Mouse (Mus musculus): ENCODE measurements around the gene Arrdc1. TPM values are rescaled to one million over a fixed set of nuclear protein-coding genes. Genes with fewer than 3 reads are reported as not detected.
A peak's percentile ranks its signal among the peaks of the same experiment; 100 is the strongest.

The Arrdc1 gene
- polyA plus RNA-seq, 1 experiment from 2014 or later = 180 TPM

DNA sequence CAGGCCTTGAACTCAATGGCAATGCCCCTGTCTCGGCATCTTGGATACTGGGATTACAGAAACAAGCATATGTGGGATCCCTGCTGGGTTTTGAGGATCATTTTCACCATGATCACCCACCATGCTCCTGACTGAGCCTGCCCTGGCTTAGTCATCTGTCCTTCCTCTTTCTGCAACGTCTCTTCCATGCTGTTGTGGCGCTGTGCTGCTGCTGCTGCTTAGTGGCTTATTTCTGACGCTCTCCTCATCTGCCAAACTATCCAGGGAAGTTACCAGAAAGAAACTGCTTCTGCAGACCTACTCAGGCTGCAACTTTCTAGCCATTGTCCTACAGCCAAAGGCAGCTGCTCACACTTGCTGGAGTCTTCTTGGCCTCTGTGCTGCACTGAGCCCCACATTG lies 35.3 kb upstream of the Arrdc1 start:
- H3K4me2 ChIP-seq (replicated peaks; ENCODE audit: low read depth, low read length) = no peak overlapping the region
- ATAC-seq = no peak
- no peak overlapping the region for H3K9ac ChIP-seq (replicated peaks; ENCODE audit: low read depth)
- DNase-seq (ENCODE audit: low spot score) = no peak
- no peak for TF ChIP-seq CTCF (IDR thresholded peaks at IDR 0.05)
- TF ChIP-seq EP300 (IDR thresholded peaks at IDR 0.05) = no peak
- peaks cover 11% of the 10 kb centered on the region; the same call in 1 of the 2 replicates for H3K36me3 ChIP-seq (ENCODE audit: insufficient read depth, low read length)
- H3K4me3 ChIP-seq (ENCODE audit: low read depth, low read length) = no peak overlapping the region
- no peaks in the 10 kb centered on the region for H3K9me3 ChIP-seq (ENCODE audit: low read length)
- H3K27ac ChIP-seq (ENCODE audit: low read length) = no peak overlapping the region
- H3K27me3 ChIP-seq (replicated peaks; ENCODE audit: insufficient read depth, low read length) = no peaks in the 10 kb centered on the region
- H3K4me1 ChIP-seq (ENCODE audit: insufficient read depth, low read depth, low read length) = peaks cover 9% of the 10 kb centered on the region; the same call in 1 of the 2 replicates
- 73% methylated on average over 4 of the region's 4 CpGs for WGBS

DNA sequence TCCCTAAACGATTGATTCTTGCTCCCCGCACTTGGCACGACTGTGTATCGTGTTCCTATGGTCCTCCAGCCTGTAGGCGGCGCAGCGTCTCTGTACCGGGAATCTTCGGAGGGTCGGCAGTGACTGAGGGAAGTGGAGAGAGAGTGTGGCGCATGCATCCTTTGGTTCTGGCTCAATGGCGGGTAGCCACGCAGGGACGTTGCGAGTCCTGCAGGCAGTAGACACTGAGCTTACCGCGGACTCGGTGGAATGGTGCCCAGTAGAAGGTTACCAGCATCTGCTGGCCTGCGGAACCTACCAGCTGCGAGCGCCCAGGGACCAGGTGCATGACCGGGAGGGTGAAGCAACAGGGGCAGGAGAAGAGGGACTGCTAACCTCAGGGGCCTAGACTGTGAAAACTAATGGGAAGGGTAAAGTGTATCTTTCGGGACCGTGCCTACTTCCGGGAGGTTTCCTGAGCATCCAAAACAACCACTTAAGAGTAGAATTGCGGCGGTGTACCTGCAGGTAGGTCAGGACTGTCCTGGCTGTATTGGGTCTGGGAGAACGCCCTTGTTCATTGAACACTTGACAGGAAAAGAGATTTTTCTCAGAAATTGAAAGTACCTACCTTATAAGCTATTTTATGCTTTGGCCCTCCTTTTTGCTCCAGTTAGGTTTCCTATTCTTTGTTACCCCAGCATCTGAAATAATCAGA lies 27.4 kb upstream of the Arrdc1 start, which contains the start of gene Dph7:
Dph7 (plus strand) TSS at position 97 of the 697 bp plus-strand sequence.
- no peaks in the 10 kb centered on the region for H3K27me3 ChIP-seq (replicated peaks; ENCODE audit: insufficient read depth, low read length)
- H3K27ac ChIP-seq (ENCODE audit: low read length) = no peak within 1 kb of the TSS
- H3K9ac ChIP-seq (replicated peaks; ENCODE audit: low read depth) = peak within 1 kb of the TSS; percentile 62
- 1% methylated on average over 28 of the region's 28 CpGs for WGBS
- no peaks in the 10 kb centered on the region for H3K4me1 ChIP-seq (ENCODE audit: insufficient read depth, low read depth, low read length)
- peaks cover 7% of the 10 kb centered on the region; the same call in 1 of the 2 replicates for H3K36me3 ChIP-seq (ENCODE audit: insufficient read depth, low read length)
- H3K4me2 ChIP-seq (replicated peaks; ENCODE audit: low read depth, low read length) = peak within 1 kb of the TSS; percentile 82
- TF ChIP-seq EP300 (IDR thresholded peaks at IDR 0.05) = no peak
- TF ChIP-seq CTCF (IDR thresholded peaks at IDR 0.05) = peak; percentile 95
- ATAC-seq (peak; percentile 92), DNase-seq (ENCODE audit: low spot score) (peak; percentile 93)
- H3K4me3 ChIP-seq (ENCODE audit: low read depth, low read length) = peak within 1 kb of the TSS; percentile 66
- H3K9me3 ChIP-seq (ENCODE audit: low read length) = no peaks in the 10 kb centered on the region

DNA sequence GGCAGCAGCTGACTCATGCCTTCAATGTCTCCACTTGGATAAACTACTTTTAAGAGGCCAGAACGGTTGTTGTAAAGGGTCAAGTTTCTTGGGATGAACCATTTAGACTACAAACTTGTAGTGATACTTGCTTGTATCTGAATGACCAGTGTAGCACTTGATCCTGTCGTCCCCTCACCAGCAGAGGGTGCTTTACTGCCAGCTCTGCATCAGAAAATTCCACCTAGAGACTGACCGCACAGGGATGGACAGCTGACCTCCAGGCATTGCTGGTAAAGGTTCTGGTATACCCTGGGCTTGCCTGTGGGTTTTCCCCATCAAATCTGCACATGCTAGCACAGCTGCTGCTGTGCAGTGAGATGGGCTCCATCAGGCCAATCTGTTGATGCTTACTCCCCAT lies 25.9 kb upstream of the Arrdc1 start:
- no peak overlapping the region for H3K4me3 ChIP-seq (ENCODE audit: low read depth, low read length)
- peak; percentile 48 for DNase-seq (ENCODE audit: low spot score)

DNA sequence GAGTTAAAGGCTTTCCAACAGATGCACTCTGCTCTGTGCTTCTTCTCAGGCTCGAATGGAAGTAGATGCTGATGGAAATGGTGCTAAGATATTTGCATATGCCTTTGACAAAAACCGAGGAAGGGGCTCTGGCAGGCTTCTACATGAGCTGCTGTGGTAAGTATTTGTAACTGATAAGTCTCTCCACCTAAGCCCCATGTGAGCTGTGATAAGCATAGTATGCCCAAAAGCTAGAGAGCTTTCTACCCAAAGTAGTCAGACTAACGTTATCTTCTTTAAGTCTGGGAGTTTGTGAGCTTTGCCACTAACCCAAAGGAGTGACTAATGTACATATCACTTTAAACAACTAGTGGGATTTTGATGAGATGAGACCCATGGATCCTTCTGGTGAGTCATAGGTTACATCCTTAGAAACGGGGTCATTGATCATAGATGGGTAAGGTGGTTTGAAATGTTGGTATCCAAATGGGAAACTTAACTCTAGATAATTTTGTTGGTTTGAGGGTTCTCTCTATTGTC lies 17.5 kb upstream of the Arrdc1 start:
- no peaks in the 10 kb centered on the region for H3K9me3 ChIP-seq (ENCODE audit: low read length)
- H3K27me3 ChIP-seq (replicated peaks; ENCODE audit: insufficient read depth, low read length) = no peaks in the 10 kb centered on the region
- no peak overlapping the region for H3K9ac ChIP-seq (replicated peaks; ENCODE audit: low read depth)
- H3K4me3 ChIP-seq (ENCODE audit: low read depth, low read length) = no peak overlapping the region
- H3K4me2 ChIP-seq (replicated peaks; ENCODE audit: low read depth, low read length) = no peak overlapping the region
- no peak overlapping the region for H3K27ac ChIP-seq (ENCODE audit: low read length)
- TF ChIP-seq EP300 (IDR thresholded peaks at IDR 0.05) (no peak), CTCF (IDR thresholded peaks at IDR 0.05) (no peak)
- ATAC-seq (no peak), DNase-seq (ENCODE audit: low spot score) (no peak)
- peaks cover 4% of the 10 kb centered on the region for H3K4me1 ChIP-seq (ENCODE audit: insufficient read depth, low read depth, low read length)
- 85% methylated on average over 4 of the region's 4 CpGs for WGBS
- 0 out of 2 replicates have a peak, but pooled peaks cover 9% of the 10 kb centered on the region for H3K36me3 ChIP-seq (ENCODE audit: insufficient read depth, low read length)

More for the DNA sequence above, 25.9 kb upstream of the Arrdc1 start:
- TF ChIP-seq EP300 (IDR thresholded peaks at IDR 0.05) (no peak), CTCF (IDR thresholded peaks at IDR 0.05) (peak; percentile 71)
- H3K4me2 ChIP-seq (replicated peaks; ENCODE audit: low read depth, low read length) = no peak overlapping the region
- ATAC-seq = 0 out of 2 replicates have a peak, but pooled peaks have one; percentile 43
- peaks cover 7% of the 10 kb centered on the region; the same call in 1 of the 2 replicates for H3K36me3 ChIP-seq (ENCODE audit: insufficient read depth, low read length)
- no peaks in the 10 kb centered on the region for H3K9me3 ChIP-seq (ENCODE audit: low read length)
- H3K27ac ChIP-seq (ENCODE audit: low read length) = no peak overlapping the region
- H3K9ac ChIP-seq (replicated peaks; ENCODE audit: low read depth) = no peak overlapping the region
- H3K27me3 ChIP-seq (replicated peaks; ENCODE audit: insufficient read depth, low read length) = no peaks in the 10 kb centered on the region
- 35% methylated on average over 3 of the region's 3 CpGs for WGBS
- no peaks in the 10 kb centered on the region for H3K4me1 ChIP-seq (ENCODE audit: insufficient read depth, low read depth, low read length)

DNA sequence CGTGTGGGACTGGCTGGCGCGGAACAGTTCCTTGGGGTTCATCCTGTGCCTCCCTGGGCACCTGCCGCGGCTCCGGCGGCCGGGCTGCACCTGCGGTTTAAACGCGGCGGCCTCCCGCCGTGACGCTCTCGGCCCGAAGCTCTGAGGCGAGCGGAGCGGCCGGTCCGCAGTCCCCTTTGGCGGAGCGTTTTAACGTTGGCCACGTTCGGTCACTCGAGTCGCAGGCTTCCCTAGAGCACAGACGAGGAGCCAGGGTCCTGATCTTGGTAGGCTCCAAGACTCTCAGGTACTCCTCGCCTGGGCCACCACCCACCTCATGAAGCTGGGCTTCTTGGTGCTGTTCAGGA lies 15.1 kb upstream of the Arrdc1 start:
- no peak; the same call in 1 of the 2 replicates for ATAC-seq
- Histone ChIP-seq H3K9ac (replicated peaks; ENCODE audit: low read depth) (peak overlapping the region; percentile 59), H3K4me2 (replicated peaks; ENCODE audit: low read depth, low read length) (peak overlapping the region; percentile 99), H3K36me3 (ENCODE audit: insufficient read depth, low read length) (0 out of 2 replicates have a peak, but pooled peaks cover 9% of the 10 kb centered on the region), H3K27me3 (replicated peaks; ENCODE audit: insufficient read depth, low read length) (no peaks in the 10 kb centered on the region), H3K4me1 (ENCODE audit: insufficient read depth, low read depth, low read length) (peaks cover 4% of the 10 kb centered on the region), H3K9me3 (ENCODE audit: low read length) (no peaks in the 10 kb centered on the region), H3K4me3 (ENCODE audit: low read depth, low read length) (peak overlapping the region; percentile 82), H3K27ac (ENCODE audit: low read length) (peak overlapping the region; percentile 62)
- DNase-seq (ENCODE audit: low spot score) = peak; percentile 32
- TF ChIP-seq EP300 (IDR thresholded peaks at IDR 0.05) = no peak
- TF ChIP-seq CTCF (IDR thresholded peaks at IDR 0.05) = no peak
- 0% methylated on average over 31 of the region's 31 CpGs for WGBS

DNA sequence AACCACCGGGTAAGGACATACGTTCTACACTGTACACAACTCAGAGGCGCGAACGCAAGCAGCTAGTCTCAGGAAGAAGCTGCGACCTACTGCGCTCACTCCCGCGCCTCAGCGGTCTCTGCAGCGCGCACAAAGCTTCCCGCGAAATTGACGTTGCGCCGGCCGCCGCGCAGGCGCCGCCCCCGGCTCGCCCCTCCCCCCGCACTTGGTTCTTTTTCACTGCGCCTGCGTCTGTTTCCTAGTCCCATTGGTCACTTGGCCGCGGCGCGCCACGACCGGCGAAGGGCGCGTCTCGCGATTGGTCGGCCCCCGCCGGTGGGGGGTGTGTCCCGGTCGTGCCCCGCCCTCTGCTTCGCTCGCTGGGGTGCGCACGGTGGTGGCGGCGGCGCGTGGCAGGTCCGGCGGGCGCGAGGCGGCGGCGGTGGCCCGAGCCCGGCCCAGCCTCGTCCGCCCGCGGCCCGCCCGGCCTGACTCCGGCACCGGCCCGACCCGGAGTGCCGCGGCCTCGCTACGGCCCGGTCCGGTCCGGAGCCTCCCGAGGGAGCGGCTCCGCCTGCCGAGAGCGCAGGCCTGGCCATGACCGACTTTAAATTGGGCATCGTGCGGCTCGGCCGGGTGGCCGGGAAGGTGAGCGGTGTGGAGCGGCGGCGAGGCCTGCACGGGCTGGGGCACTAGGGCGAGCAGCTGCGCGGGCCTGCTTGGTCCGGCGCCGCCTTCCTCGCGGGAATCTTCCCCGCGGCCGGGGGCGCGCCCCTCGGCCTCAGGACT lies 14.6 kb upstream of the Arrdc1 start, which contains the start of gene Zmynd19:
Zmynd19 (plus strand) TSS at position 372 of the 768 bp plus-strand sequence.
- H3K9ac ChIP-seq (replicated peaks; ENCODE audit: low read depth) = peak within 1 kb of the TSS; percentile 59
- H3K36me3 ChIP-seq (ENCODE audit: insufficient read depth, low read length) = 0 out of 2 replicates have a peak, but pooled peaks cover 9% of the 10 kb centered on the region
- no peaks in the 10 kb centered on the region for H3K27me3 ChIP-seq (replicated peaks; ENCODE audit: insufficient read depth, low read length)
- ATAC-seq (peak; percentile 100), DNase-seq (ENCODE audit: low spot score) (peak; percentile 98)
- H3K9me3 ChIP-seq (ENCODE audit: low read length) = no peaks in the 10 kb centered on the region
- H3K4me1 ChIP-seq (ENCODE audit: insufficient read depth, low read depth, low read length) = peaks cover 4% of the 10 kb centered on the region
- peak within 1 kb of the TSS; percentile 82 for H3K4me3 ChIP-seq (ENCODE audit: low read depth, low read length)
- peak within 1 kb of the TSS; percentile 99 for H3K4me2 ChIP-seq (replicated peaks; ENCODE audit: low read depth, low read length)
- TF ChIP-seq EP300 (IDR thresholded peaks at IDR 0.05) = no peak
- TF ChIP-seq CTCF (IDR thresholded peaks at IDR 0.05) = no peak
- WGBS = 1% methylated on average over 74 of the region's 108 CpGs
- peak within 1 kb of the TSS; percentile 62 for H3K27ac ChIP-seq (ENCODE audit: low read length)

Measured in lung, postnatal 0 days (tissue).